Comparison of ENCODE assay signal across 24 mouse cellular contexts in the genomic region with DNA sequence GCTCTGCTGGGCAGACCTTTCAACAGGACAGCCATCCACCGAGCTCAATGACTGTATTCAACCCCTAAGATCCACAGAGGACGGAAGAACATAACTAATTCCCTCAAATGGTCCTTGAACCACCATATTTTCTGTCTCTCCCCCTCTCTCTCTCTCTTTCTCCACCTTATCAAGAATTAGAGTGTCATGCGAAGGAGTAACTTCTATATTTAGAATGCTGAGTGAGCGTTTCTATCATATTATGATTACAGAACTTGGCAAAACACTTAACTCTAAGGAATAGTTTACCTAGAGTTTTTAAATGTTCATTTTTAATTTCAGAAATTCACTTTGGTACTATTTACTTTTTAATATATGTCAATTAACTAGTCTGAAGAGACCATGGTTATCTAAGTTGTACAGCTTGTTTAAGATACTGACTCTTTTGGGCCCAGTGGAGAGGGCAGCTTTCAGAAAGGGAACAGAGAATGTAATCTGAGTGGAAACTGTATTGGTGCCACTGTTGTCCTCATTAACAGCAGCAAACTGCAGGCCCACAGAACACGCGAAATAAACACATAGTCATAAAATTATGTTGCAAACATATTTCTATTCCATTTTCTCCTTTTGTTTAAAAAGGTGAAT. TPM values are rescaled to one million over a fixed set of nuclear protein-coding genes. Genes with fewer than 3 reads are reported as not detected.
DNase-seq lines count a peak whose midpoint lies in the region; ATAC-seq and TF ChIP-seq lines count a peak whose summit lies in the region.
"Had no signal": no experiment of that assay in that cellular context is flagged by ENCODE, and none has a peak within 500 bp of the region (broad histone marks: within the 10 kb centered on the region; RNA-seq: fewer than 3 reads in every experiment).

No protein-coding gene starts in this region.

- H3K4me2 ChIP-seq in heart, embryonic 13.5 days, result peak overlapping the region; percentile 25
- peak overlapping the region; percentile 21; the same call in 1 of the 2 replicates for H3K4me2 ChIP-seq in liver, embryonic 15.5 days
- no peak overlapping the region for H3K4me2 ChIP-seq in midbrain, postnatal 0 days (ENCODE audit: low read depth, low read length, poor library complexity, severe bottlenecking)
- H3K4me2 ChIP-seq: embryonic facial prominence, embryonic 15.5 days; hindbrain, embryonic 12.5 days; lung, embryonic 14.5 days; neural tube, embryonic 12.5 days had no signal

- peaks cover 29% of the 10 kb centered on the region for H3K36me3 ChIP-seq in heart, embryonic 13.5 days
- peaks cover under 1 to 55% of the 10 kb centered on the region in 2 experiments; a peak in 3 of 4 replicates for H3K36me3 ChIP-seq in MEL (ENCODE audit: control insufficient read depth in 1 of 2, insufficient read depth in 2 of 2, low read length in 2 of 2)
- H3K36me3 ChIP-seq in liver, embryonic 15.5 days (replicated peaks), result peaks cover 12% of the 10 kb centered on the region; the same call in 1 of the 2 replicates
- no peaks in the 10 kb centered on the region for H3K36me3 ChIP-seq in midbrain, postnatal 0 days (ENCODE audit: insufficient read depth, low read length)

- no peak for TF ChIP-seq RAD21 in MEL (IDR thresholded peaks at IDR 0.05; ENCODE audit: low read depth, low read length)

- no peak for TF ChIP-seq POLR2A in MEL (IDR thresholded peaks at IDR 0.05; ENCODE audit: control insufficient read depth in 1 of 2, insufficient read depth in 1 of 2, low read depth in 1 of 2, low read length in 2 of 2, poor library complexity in 1 of 2)

- 34% methylated on average over 6 of the region's 6 CpGs for WGBS in heart, embryonic 13.5 days
- WGBS in liver, embryonic 15.5 days (ENCODE audit: insufficient replicate concordance), result 37% methylated on average over 6 of the region's 6 CpGs
- WGBS in midbrain, postnatal 0 days, result 82% methylated on average over 6 of the region's 6 CpGs

- H3K4me3 ChIP-seq in heart, embryonic 13.5 days, result no peak overlapping the region
- H3K4me3 ChIP-seq in MEL (ENCODE audit: control insufficient read depth in 1 of 2, insufficient read depth in 1 of 2, low read depth in 2 of 2, low read length in 2 of 2), result peak overlapping the region; percentile 20; a peak in 2 of 4 replicates
- H3K4me3 ChIP-seq in liver, embryonic 15.5 days (replicated peaks), result no peak overlapping the region
- no peak overlapping the region for H3K4me3 ChIP-seq in midbrain, postnatal 0 days (ENCODE audit: low read depth, low read length)
- H3K4me3 ChIP-seq: embryonic facial prominence, embryonic 15.5 days; forebrain, embryonic 10.5 days; gastrocnemius, adult 2 months; hindbrain, embryonic 12.5 days; left cerebral cortex, adult 2 months; megakaryocyte, embryonic 14.5 days; neural tube, embryonic 12.5 days had no signal

- no peak overlapping the region for H3K9ac ChIP-seq in heart, embryonic 13.5 days
- H3K9ac ChIP-seq in MEL (ENCODE audit: control insufficient read depth, low read depth, low read length, poor library complexity, severe bottlenecking), result peak overlapping the region; percentile 34; the same call in 1 of the 2 replicates
- no peak overlapping the region for H3K9ac ChIP-seq in liver, embryonic 15.5 days
- H3K9ac ChIP-seq in midbrain, postnatal 0 days (replicated peaks; ENCODE audit: low read length, poor library complexity, severe bottlenecking), result no peak overlapping the region
- H3K9ac ChIP-seq: embryonic facial prominence, embryonic 15.5 days; forebrain, postnatal 0 days; hindbrain, embryonic 12.5 days; lung, embryonic 14.5 days; neural tube, embryonic 12.5 days had no signal

- ATAC-seq in heart, embryonic 13.5 days (ENCODE audit: extremely low read depth, insufficient number of reproducible peaks, low FRiP score, low TSS enrichment), result no peak
- peak; percentile 56 for ATAC-seq in erythroblast, adult 5-6 weeks (replicated peaks; ENCODE audit: low FRiP score, poor library complexity, severe bottlenecking)
- ATAC-seq in liver, embryonic 15.5 days (ENCODE audit: insufficient read depth), result no peak
- ATAC-seq in midbrain, postnatal 0 days (ENCODE audit: low FRiP score), result no peak
- ATAC-seq: forebrain, postnatal 0 days had no signal

- peak overlapping the region; percentile 43 for H3K27ac ChIP-seq in heart, embryonic 13.5 days (replicated peaks)
- peak overlapping the region; percentile 57 for H3K27ac ChIP-seq in MEL (ENCODE audit: control insufficient read depth, low read depth, low read length)
- no peak overlapping the region for H3K27ac ChIP-seq in liver, embryonic 15.5 days (replicated peaks)
- no peak overlapping the region for H3K27ac ChIP-seq in midbrain, postnatal 0 days (ENCODE audit: low read depth, low read length)
- H3K27ac ChIP-seq: embryonic facial prominence, embryonic 15.5 days; forebrain, embryonic 10.5 days; gastrocnemius, adult 2 months; hindbrain, embryonic 12.5 days; left cerebral cortex, adult 2 months; neural tube, embryonic 12.5 days; stomach, postnatal 0 days had no signal

- peaks cover 54% of the 10 kb centered on the region for H3K4me1 ChIP-seq in heart, embryonic 13.5 days
- peaks cover 19 to 44% of the 10 kb centered on the region in 2 experiments for H3K4me1 ChIP-seq in MEL (ENCODE audit: control insufficient read depth in 1 of 2, insufficient read depth in 2 of 2, low read length in 2 of 2)
- H3K4me1 ChIP-seq in liver, embryonic 15.5 days (replicated peaks), result peaks cover 32% of the 10 kb centered on the region
- no peaks in the 10 kb centered on the region for H3K4me1 ChIP-seq in midbrain, postnatal 0 days (ENCODE audit: insufficient read depth, low read length)

- DNase-seq in heart, postnatal 4 days, result no peak
- DNase-seq in MEL (ENCODE audit: low read depth, low spot score), result peak; percentile 53
- no peak for DNase-seq in frontal cortex, adult 2 months (ENCODE audit: extremely low spot score in 1 of 2, low spot score in 1 of 2)
- no peak for DNase-seq in midbrain, postnatal 0 days (ENCODE audit: low spot score)
- DNase-seq: adrenal gland, postnatal 14 days; B cell, adult 2 months; cerebellum, adult 9-10 months; forebrain, postnatal 0 days; gastrocnemius, adult 2 months; kidney, adult 11 months; lung, embryonic 14.5 days; lung, postnatal 36 days; midbrain, embryonic 14.5 days; right cerebral cortex, postnatal 14 days had no signal

- H3K27me3 ChIP-seq in heart, embryonic 13.5 days (replicated peaks), result no peaks in the 10 kb centered on the region
- no peaks in the 10 kb centered on the region for H3K27me3 ChIP-seq in MEL (ENCODE audit: control insufficient read depth in 1 of 2, insufficient read depth in 2 of 2, low read length in 2 of 2)
- H3K27me3 ChIP-seq in liver, embryonic 15.5 days, result no peaks in the 10 kb centered on the region
- no peaks in the 10 kb centered on the region for H3K27me3 ChIP-seq in midbrain, postnatal 0 days (ENCODE audit: insufficient read depth, low read length)
- H3K27me3 ChIP-seq: embryonic facial prominence, embryonic 15.5 days; hindbrain, embryonic 12.5 days; megakaryocyte, embryonic 14.5 days; neural tube, embryonic 12.5 days had no signal

- no peak for TF ChIP-seq CTCF in MEL (IDR thresholded peaks at IDR 0.05 in 2 of 3, conservative IDR thresholded peaks at IDR 0.05 in 1 of 3; ENCODE audit: control insufficient read depth in 1 of 3, insufficient read depth in 1 of 3, low read depth in 2 of 3, low read length in 3 of 3, poor library complexity in 1 of 3, severe bottlenecking in 1 of 3)
- TF ChIP-seq CTCF in midbrain, postnatal 0 days (IDR thresholded peaks at IDR 0.05), result no peak

- peaks cover 3% of the 10 kb centered on the region for H3K79me2 ChIP-seq in MEL (ENCODE audit: control insufficient read depth, insufficient read depth, low read length, poor library complexity)

- no peaks in the 10 kb centered on the region for H3K9me3 ChIP-seq in heart, embryonic 13.5 days
- H3K9me3 ChIP-seq in MEL (replicated peaks; ENCODE audit: insufficient read depth, low read length), result no peaks in the 10 kb centered on the region
- no peaks in the 10 kb centered on the region for H3K9me3 ChIP-seq in liver, embryonic 15.5 days (replicated peaks)
- H3K9me3 ChIP-seq in midbrain, postnatal 0 days (ENCODE audit: low read length), result no peaks in the 10 kb centered on the region
- H3K9me3 ChIP-seq: embryonic facial prominence, embryonic 15.5 days; forebrain, embryonic 10.5 days; hindbrain, embryonic 12.5 days; megakaryocyte, embryonic 14.5 days; neural tube, embryonic 12.5 days had no signal

- peak in 1 of 2 experiments; percentile 9; a peak in 2 of 4 replicates for TF ChIP-seq EP300 in MEL (IDR thresholded peaks at IDR 0.05; ENCODE audit: low read depth in 1 of 2, low read length in 2 of 2)

TF ChIP-seq in MEL, 35 proteins besides CTCF, POLR2A, EP300 and RAD21:
- TF ChIP-seq GATA1 (IDR thresholded peaks at IDR 0.05; ENCODE audit: low read depth, low read length) (peak; percentile 12; the same call in 1 of the 2 replicates), TCF12 (IDR thresholded peaks at IDR 0.05; ENCODE audit: low read depth, low read length) (0 out of 2 replicates have a peak, but pooled peaks have one; percentile 19), HCFC1 (IDR thresholded peaks at IDR 0.05; ENCODE audit: low read depth, low read length) (no peak), MEF2A (IDR thresholded peaks at IDR 0.05; ENCODE audit: extremely low read depth, insufficient replicate concordance, low read depth, low read length, poor library complexity, severe bottlenecking) (peak; percentile 85; the same call in 1 of the 2 replicates), RCOR1 (IDR thresholded peaks at IDR 0.05; ENCODE audit: low read depth, low read length) (peak; percentile 30; the same call in 1 of the 2 replicates), CHD1 (IDR thresholded peaks at IDR 0.05; ENCODE audit: low read depth, low read length) (no peak), TAL1 (IDR thresholded peaks at IDR 0.05; ENCODE audit: low read length) (peak; percentile 52), MAFK (IDR thresholded peaks at IDR 0.05; ENCODE audit: borderline replicate concordance, low read depth, low read length) (peak; percentile 93), ETS1 (IDR thresholded peaks at IDR 0.05; ENCODE audit: low read depth, low read length) (peak; percentile 73)

RNA-seq across cellular contexts. Expression of a gene that starts 5.8 kb away (rescaled TPM):
- polyA plus RNA-seq in heart, embryonic 13.5 days (2015; fragmentation: Nextera tagmentation; extraction: Ambion mirVana), result 17.0 and 17.5 TPM in 2 replicates
- total RNA-seq in heart, postnatal 4 days (2021), result 10 to 100 TPM; 20.7 to 21.9 TPM
- 4.2 and 5.7 TPM in 2 replicates for total RNA-seq in MEL (2012; rRNA removed)
- 1 to 10 TPM in 1 of 2 experiments, not detected in 1; 4.1 TPM for polyA plus RNA-seq in MEL (2012; ENCODE audit: insufficient read depth in 1 of 2, insufficient read length in 2 of 2, low read depth in 1 of 2, low replicate concordance in 2 of 2, missing spikeins in 1 of 2)
- total RNA-seq in erythroblast, adult 5-6 weeks (2015; ENCODE audit: low replicate concordance), result 2.1 and 4.8 TPM in 2 replicates
- 1.4 and 5.5 TPM in 2 replicates for total RNA-seq in erythroblast, adult 5-6 weeks (2017; ENCODE audit: low replicate concordance)
- polyA plus RNA-seq in liver, embryonic 15.5 days (2015; fragmentation: Nextera tagmentation; extraction: Ambion mirVana), result 3.3 and 3.6 TPM in 2 replicates
- 21.1 and 22.5 TPM in 2 replicates for polyA plus RNA-seq in frontal cortex, adult 2 months (2012; rRNA removed)
- 54.4 and 65.9 TPM in 2 replicates for total RNA-seq in midbrain, postnatal 0 days (2014; rRNA removed)
- 49.7 and 51.7 TPM in 2 replicates for polyA plus RNA-seq in midbrain, postnatal 0 days (2015; fragmentation: Nextera tagmentation; extraction: Ambion mirVana)

Comparison
In these comparisons a context has a peak if more than half of its experiments do, and no peak if none do; other contexts are left out.
1. H3K27ac ChIP-seq: peak in heart, embryonic 13.5 days (single experiment) and MEL (single experiment); none in liver, embryonic 15.5 days (single experiment) and midbrain, postnatal 0 days (single experiment).
2. H3K4me3 ChIP-seq: peak in MEL (2 of 2); none in heart, embryonic 13.5 days (single experiment), liver, embryonic 15.5 days (single experiment) and midbrain, postnatal 0 days (single experiment).